Mouse (Mus musculus) brain, embryonic 18.5 days (tissue): ENCODE measurements around the gene Homer2.

Source experiments
- DNase-seq: peaks from one replicate; pipeline ENCODE4 v3.0.0-alpha.2; 2012; ENCODE audit warnings: low read depth, low spot score

The Homer2 gene

DNA sequence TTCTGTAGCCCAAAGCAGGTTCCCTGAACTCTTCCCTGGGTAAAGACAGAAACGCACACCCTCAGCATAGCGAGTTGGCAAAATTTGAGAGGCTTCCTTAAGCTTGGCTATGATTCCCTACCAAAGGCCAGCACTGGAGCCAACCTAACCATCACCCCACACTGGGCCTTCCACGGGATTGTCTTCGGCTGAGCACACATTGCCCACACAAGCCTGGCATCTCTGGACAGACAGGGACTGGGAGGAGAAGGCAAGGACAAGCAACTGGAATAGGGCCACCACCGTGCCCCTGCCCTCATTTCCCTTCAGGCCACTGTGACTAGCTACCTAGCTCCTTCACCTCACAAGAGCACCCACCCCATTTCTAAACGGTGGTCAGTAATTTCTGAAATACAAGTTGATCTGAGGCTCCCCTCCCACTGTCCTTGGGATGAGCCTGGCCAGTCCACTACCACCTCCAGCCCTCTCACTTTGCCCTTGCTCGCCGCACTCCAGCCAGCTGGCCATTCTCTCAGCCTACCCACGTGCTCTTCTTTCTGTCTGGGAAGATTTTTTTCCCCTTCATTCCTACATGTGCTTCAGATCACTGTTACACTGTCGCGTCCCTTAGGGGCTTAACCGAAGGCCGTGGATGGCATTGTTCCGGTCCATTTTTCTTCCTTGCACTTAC lies at the start of gene Homer2:
Gene Homer2, minus strand, starts transcription at position 57 of the 670 bp plus-strand sequence.
- DNase-seq: no peak

DNA sequence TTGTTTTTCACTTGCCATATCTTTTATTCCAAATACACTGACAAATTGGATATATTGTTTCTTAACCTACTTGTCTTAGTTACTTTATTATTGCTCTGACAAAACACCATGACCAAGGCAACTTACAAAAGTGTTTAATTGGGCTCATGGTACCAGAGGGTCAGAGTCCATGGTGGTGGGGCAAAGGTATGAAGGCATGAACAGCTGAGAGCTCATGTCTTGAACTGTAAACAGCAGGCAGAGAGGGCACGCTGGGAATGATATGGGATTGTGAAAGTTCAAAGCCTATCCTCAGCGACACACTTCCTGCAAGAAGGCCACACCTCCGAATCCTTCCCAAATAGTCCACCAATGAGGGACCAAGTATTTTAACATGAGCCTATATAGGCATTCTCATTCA lies 40.6 kb upstream of the Homer2 start:
- no peak for DNase-seq

DNA sequence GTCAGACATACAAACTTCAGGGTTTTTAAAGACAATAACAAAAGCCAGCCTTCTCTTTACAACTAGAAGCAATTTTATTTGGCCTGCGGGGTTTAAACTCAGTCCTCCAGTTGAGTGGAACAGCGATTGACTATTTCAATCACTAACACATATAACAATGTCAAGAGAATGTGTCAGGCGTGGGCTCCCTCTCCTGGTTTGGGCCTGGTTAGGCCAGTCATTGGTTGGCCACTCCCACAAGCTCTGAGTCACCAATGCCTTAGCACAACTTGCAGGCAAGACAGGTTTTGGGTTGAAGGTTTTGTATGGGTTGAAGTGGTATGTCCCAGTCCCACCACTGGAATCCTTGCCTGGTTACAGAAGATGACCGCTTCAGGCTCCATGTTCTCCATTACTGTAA lies 36.8 kb upstream of the Homer2 start:
- no peak for DNase-seq

DNA sequence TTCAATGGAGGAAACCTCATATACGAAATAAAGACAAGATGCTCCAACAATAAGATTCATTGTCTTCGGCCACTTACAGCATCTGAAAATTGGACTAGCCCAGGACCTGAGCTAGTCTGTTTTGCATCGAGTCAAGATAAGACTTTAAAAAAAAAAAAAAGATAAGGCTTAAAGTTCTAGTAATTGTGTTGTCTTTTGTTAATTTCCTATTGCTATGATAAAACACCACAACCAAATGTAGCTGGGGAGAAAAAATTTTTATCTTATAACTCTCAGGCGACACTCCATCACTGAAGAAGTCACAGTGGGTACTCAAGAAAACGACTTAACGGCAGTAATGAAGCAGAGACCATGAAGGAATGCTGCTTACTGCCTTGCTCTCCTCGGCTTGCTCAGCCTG lies 32.7 kb upstream of the Homer2 start:
- DNase-seq: no peak

DNA sequence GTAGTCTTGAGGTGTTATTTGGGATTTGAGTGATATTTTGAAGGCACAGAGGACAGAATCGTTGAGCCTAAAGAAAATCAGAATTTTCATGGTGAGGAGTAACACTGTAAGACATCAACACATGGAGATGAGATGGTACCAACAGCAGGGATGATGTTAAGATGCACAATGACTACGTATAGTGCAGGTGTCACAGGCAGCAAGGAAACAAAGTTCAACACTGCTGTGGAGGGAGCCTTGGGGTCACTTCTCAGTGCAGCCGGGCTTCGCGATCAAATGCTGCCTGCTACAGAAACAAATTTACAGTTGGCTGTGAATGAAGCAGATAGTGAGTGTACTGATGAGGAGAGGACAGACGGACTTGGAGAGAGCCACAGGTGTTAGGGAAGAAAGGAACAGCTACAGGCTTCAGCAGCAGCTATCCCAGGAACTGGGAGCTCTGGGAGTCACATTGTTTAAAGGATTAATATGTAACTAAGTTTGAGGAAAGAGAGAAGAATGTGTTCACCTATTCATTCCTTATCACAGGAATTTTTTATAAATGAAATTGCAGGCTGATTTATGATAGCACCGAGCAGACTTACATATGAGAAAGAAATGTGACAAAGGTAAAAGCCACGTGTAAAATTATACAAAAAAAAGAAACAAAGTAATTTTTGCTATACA lies 31.5 kb upstream of the Homer2 start:
- DNase-seq: no peak

DNA sequence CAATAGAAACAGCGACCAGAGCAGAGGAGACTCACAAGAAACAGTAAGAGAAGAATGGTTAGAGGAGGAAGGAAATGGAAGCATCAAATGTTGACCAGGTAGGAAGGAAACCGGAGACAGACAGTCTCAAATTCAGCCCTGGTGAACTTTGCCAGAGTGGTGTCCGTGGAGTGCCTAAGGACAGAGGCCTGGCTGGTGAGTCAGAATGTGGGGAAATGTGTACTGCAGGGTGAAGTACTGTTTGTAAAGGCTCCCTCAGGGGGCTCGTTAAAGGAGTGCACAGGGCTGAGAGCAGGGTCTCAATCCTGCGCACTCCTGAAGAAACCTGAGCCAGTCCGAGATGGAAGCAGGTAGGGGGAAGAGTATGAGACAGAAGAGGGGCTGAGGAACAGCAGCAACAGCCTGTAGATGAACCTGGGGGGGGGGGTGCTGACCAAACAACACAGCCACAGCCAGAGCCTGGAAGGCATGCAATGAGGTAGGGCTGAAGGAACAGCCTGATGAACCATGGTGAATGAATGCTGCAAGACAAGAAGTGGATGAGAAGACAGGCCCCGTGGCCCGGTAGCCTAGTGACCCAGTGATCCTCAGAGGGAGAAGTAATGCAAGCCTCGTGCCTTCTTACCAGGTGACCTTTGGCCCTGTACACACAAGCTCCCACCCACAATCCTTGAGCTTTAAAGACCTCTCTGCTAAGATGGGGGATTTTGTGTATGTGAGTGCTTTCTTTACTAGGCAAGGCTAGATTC lies 28.1 kb upstream of the Homer2 start:
- DNase-seq: no peak

DNA sequence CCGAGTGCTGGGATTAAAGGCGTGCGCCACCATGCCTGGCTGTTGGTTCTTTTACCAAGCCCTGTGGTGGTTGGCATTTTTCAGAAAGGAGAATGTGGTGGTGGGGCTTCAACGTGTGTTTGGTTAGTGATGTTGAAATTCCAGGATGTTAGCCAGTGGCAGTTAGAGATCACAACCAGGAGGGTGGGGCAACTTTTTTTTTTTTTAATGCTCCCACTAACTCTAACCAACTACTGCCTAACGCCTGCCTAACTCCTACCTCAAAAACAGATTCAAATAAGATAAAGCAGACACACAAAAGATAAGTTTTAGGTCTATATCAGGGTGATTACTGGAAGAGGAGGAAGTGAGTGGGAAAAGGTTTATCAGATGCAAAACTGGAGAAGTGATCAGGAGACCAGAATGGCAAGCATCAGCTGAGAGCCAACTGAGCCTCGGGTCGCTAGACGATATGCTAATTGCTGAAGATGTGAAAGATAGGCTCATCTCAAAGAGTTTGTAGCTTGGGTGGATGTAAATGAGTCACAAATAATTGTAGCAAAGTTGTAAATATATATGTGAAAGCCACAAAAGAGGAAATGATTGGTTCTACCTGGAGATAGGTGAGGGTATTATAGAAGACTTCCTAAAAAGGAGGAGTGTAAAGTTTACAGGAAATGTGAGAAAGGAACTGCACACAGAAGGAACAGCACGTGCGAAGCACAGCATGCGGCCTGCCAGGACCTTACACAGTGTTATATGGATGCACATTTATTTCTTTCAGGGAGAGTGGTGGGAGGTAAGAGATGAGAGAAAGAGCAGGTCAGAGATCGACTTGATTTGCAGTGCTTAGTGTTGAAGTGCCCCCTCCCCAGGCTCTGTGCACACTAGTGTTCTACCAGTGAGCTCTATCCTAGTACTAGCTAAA lies 25.1 kb upstream of the Homer2 start:
- no peak for DNase-seq

DNA sequence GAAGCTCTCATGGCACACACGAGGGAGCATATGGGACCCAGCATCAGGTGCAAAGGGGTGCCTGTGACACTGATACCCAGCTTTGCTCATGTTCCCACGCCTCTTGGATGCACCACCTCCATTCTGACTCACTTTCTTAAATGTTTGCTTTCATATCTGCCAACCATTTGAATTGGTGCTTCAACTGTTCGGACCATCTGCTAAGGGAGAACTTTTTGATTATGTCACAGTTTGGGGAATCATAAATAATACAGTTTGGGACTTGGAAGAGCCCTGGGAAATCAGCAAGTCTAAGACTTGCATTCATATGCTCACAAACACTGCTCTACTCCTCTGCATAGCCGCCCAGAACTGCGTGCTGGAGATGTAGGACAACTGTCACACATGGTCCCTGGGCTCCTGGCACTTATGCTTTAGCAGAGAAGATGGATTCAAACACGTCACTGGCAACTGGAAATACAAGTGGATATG lies 23.9 kb upstream of the Homer2 start:
- DNase-seq: peak; percentile 51

DNA sequence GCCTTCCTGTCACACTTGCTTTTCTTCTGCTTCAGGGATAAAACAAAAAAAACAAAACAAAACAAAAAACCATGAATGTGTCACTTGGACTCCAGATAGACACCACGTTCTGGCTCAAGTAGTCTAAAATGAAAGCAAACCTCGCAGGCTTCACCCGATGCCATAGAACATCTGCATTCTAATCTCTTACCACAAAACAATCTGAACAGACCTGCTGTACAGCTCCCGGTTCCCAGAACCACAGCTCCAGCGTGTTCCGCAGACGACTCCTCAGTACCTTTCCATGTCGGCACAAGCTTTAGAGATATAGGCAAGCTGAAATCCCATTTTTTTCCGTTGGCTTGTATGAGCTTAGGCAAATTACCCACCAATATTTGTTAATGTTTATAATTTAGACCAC lies 22.5 kb upstream of the Homer2 start:
- no peak for DNase-seq

DNA sequence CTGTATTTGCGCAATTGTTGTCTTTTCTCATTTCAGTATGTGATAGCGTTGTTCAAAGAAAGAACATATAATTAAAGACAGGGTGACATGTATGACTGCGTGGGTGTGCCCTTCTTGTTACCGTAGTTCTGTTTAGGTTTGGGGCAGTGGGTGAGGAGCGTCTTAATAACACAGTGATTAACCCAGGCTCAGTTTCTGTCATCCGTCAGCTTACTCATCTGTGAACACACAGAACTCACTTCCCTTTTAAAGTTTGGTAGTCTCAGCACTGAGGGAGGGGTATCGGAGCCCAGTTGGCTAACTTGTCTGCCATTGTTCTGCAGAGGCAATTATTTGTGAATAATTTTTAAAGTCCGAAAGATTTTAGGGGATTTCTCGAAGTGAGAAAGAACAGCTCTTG lies 20.4 kb upstream of the Homer2 start:
- DNase-seq: no peak

DNA sequence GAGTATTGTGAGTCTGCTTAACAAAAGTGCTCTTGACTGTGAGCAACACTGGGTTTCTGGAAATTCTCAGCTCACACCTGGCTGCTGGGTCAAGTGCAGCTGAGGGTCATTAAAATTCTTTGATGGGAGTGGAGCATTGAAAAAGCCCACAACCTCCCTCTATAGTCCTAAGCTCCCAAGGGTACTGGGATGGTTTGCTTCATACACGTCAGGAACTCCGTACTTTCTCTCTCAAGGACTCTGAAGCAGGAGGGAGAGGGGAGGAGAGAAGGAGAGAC lies 19.3 kb upstream of the Homer2 start:
- no peak for DNase-seq

DNA sequence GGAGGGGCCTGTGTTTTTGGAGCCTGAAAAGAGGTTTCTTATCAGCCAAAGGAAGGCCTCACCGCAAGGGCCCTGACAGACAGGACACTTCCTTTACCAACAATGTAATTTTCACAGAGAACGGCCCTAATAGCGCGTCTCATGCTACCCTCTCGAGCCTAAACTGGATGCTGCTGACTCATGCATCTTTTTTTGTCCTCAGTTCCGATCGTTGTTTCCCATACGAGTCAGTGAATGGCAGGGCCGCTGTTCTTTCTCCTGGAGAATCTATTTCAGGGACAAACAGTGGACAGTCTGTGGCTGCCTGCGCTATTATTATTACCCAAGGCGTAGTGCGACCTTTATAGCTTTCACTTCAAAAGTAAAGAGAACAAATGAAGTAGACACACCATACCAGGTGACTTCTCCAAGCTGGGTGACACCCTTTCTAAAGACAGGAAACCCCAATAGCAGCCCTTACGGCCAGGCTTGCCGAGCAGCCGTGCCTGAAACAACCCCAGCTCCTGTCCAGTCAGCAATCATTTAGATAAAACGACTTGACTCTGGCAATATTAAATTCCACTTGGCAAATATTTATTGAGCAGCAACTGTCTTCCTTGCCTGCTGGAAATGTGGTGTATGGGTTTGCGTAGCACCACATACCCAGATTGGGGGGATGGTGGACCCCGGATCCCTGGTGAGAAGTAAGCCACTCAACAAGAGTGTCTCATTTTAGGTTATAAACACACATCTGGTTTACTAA lies 18.8 kb upstream of the Homer2 start:
- no peak for DNase-seq

DNA sequence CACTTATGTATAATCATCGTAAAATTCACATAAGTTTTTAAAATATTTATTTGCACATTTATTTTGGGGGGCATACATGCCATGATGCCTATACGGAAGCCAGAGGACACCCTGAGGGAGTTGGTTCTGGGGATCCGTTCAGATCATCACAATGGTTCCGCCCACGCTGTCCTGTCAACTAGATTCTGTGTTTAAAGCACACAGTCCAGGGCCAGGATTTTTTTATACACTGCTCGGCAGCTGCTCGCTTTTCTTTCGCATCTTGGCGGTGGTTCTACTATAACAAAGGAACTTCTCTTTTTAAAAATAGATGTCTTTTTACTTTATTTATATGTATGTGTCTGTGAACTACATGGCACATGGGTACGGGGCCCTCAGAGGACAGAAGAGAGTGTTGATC lies 16.5 kb upstream of the Homer2 start:
- DNase-seq: no peak

DNA sequence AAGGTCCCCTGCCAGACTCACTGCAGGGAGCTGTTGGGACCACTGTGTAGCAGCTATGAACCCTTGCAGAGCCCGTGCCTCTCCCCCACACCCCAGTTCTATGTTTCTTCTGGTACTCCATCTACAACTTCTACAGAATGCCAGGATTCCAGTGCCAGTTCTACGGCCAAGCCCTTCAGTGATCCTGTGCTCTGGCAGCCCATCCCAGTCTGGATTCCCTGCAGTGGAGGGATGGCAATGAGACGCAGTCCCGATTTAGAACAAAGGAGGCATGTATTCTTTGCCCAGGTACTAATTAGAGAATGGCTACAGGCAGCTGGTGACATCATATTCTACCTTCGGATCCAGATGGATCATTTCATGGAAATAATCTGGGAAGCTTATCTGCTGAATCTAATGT lies 13.9 kb upstream of the Homer2 start:
- DNase-seq: no peak

DNA sequence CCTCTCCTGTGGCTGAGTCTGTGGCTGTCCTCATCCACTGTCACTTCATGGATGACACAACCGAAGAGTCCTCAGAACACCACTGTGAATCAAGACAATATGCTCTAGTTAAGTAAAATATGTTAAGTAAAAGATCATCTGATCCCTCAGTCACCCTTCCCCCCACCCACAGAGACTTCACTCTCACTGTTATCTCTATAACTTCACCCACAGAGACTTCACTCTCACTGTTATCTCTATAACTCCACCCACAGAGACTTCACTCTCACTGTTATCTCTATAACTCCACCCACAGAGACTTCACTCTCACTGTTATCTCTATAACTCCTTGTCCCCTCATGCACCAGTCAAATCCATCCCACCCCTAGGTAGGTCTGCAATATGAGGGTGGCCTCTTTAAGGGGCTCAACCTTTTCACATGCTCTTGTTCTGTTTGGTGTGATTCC lies 11.9 kb upstream of the Homer2 start:
- no peak for DNase-seq

DNA sequence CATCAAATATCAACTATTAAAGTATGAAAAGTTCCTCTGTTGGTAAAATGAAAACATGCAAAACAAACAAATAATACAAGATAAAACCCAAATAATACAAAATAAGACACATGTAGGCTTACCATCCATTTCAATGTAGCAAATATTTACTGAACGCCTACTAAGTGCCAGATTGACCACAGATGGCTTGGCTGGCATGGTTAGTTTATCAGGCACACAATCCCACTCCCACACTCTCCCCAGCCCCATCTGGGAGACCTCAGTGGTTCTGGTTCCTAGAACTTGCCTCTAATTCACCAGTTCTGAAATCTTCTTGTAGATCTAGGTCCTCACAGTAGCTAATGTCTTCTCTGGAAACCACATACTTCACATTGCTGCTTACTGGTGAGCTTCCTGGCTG lies 11.3 kb upstream of the Homer2 start:
- no peak for DNase-seq

DNA sequence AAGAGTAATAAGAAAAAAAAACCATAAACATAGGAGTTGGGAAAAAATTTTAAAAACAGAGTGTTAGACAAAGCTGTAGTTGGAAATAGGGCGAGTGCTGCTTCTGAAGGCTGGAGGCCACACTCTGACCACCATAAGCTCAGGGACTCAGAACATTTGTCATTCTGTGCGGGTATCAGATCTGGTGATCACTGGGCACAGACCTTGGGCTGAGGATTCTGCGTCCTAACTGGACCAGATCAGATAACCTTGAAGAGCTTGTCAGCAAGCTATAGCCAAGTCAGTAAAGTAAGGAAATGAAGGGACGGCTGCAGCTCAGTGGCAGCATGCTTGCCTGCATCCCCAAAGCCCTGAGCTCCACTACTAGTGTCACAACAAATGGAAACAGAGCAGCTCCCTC lies 2.8 kb upstream of the Homer2 start:
- no peak for DNase-seq

DNA sequence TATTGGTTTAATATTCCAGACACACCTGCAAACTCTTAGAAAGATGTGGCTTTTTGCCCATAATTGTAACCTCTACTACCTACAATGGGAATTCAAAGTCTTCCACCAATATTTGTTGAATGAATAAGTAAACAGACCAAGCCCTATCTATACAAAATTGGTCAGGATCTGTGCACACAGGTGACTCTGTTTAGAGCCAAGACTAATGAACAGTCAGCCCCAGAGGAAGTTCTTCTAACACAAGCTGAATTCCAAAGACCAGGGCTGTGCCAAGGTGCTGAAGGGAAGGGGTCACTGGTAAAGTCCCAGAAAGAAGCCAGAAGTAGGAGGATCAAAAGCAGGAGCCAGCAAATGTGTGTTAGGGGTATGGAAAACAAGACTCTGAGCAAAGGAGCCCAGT lies 838 bp upstream of the Homer2 start:
- DNase-seq: no peak

DNA sequence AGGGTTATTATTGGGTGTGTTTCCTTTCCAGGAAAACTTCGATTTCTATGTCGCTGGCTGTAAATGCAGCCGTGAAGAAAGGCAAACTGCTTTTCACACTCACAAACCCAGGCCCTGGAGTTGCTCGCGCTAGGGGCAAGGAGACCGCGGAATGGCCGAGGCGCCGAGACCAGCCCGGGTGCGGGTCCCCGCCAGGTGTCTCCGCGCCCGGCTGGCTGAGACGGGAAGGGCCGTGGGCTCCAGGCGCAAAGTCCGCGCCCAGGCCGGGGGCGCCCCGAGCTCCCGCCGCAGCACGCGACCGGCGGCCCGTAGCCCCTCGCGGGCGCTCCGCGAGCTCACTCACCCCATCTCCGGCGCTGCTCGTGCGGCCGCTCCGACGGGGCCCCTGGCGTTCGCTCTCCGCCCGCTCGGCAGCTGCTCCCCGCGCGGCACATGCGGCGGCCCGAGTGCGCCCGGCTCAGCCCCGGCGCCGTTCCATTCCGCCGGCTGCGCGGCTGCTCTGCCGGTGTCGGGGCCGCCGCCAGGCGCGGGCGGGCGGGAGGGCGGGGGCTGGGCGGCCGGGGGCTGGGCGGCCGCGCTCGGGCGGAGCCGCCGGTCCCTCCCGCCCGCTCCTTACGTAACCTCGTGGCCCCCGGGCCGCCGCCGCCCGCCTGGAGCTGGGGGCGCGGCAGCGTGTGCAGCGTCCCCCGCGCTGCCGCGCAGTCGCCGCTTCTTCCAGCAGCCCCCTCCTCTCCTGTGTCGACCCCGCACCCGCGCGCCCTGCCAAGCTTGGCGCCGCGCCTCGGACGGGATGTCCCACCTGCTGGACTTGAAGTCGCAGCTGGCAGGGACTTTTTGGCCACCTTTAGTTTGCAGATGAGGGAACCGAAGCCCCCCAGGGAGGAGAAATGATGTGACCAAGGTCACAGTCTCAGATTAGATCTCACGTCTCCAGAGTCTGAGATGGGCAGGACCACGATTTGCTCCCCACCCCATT lies 623 bp downstream of the Homer2 start:
- no peak for DNase-seq

DNA sequence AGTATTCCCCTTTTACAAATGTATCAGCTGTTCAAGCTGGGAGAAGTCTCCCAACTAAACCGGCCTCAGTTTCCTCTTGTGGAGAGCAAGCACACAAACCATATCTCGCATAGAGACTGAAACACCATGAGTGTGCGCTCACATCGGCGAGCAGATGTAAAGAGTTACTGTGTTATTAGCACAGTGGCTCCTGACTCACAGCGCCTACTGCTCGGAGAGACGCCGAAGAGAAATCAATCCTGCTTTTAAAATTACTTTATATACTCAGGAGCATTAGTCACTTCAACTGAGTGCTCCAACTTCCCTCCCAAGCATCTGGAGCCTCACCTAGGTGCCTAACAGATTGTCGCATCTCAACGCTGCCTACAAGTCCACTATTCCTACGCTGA lies 1.3 kb downstream of the Homer2 start:
- no peak for DNase-seq
